Mouse (Mus musculus) NIH3T3 (cell line): ENCODE measurements at regions not wholly inside any gene's neighbourhood (a gene's known extent, or its start where the extent isn't known, plus 50 kb on each side); places are given as distances from the start of the nearest gene placed in this dataset.

Source experiments
- DNase-seq: peaks from one replicate; pipeline ENCODE4 v3.0.0-alpha.2; 2012; ENCODE audit warnings: low read depth

GRCm38 (mm10) chr7:93646658-93647057 lies 567.0 kb downstream of the Fam181b start:
- peak; percentile 60 for DNase-seq

- DNase-seq: peak; percentile 33
Measured at GRCm38 (mm10) chr7:93665805-93666204, 586.1 kb downstream of the Fam181b start.

GRCm38 (mm10) chr7:93671827-93672226 lies 592.2 kb downstream of the Fam181b start:
- DNase-seq: no peak

- DNase-seq: no peak
Measured at GRCm38 (mm10) chr7:93672496-93672895, 592.8 kb downstream of the Fam181b start.
